Mouse (Mus musculus) liver, adult 2 months (tissue): ENCODE measurements around the gene Setdb1.

Experiments
- CTCF ChIP-seq: fragments of 200-500 bp; IDR thresholded peaks from 2 replicates; pipeline ENCODE4 v1.5.1; 2011; ENCODE audit warnings: low read depth, low read length, control low read depth
- POLR2A ChIP-seq: fragments of 200-500 bp; IDR thresholded peaks from 2 replicates; pipeline ENCODE4 v1.6.1; 2011; ENCODE audit warnings: low read length, control low read depth; ENCODE audit not compliant: insufficient read depth; ENCODE audit errors: extremely low read depth

DNA sequence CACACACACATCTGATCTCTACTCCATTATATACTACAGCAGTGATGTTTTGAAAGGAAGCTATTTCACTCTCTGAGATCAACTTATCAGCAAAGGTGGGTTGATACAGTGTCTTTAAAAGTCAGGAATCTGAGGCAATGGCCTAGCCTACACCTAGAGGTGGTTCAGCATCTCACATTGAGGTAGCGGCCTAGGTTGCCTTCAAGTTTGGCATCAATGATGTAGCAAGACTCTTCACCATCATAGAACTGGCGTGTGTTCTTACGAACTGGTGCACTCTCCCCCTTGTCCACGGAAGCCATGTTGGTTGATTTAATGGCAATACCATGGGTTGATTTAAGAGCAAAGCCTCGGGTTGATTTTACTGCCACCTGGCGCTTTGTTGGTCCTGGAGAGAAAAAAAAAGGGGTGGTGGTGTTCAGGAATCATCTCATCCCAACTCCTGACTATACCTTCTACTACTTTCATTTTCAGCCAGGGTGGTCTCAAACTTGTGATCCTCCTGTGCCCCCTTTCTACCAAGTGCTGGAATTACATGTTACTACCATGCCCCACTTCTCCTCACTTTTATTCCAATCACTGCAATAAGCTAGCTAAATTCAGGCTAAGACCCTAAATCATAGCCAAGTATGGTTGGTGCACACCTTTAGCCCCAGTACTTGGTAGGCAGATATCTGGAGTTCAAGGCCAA, 32.4 kb downstream of the Setdb1 start:
- TF ChIP-seq CTCF (0 out of 2 replicates have a peak, but pooled peaks have one; percentile 3), POLR2A (no peak)
